Mouse (Mus musculus) adrenal gland, postnatal 25 days (tissue): ENCODE measurements around the gene Banf1. TPM values are rescaled to one million over a fixed set of nuclear protein-coding genes. Genes with fewer than 3 reads are reported as not detected.
A peak's percentile ranks its signal among the peaks of the same experiment; 100 is the strongest.
"Not testable (repeated sequence)": the region's sequence is repeated elsewhere in the genome, so short reads cannot be mapped to it uniquely, and the experiment has no call there.

Source experiments
- DNase-seq: peaks from one replicate; pipeline ENCODE4 v3.0.0; 2021; ENCODE audit warnings: mixed read lengths
- long read RNA-seq: library from polyadenylated mRNA; stranded (forward); transcript quantifications from one replicate; pipeline ENCODE4 v2.0.0, GENCODE M21; 2021
- total RNA-seq: library from RNA; stranded (reverse); gene quantifications from 2 replicates; pipeline ENCODE4 v1.2.3, GENCODE M21; 2021

The Banf1 gene
- total RNA-seq: 148 and 160 TPM in 2 replicates
- long read RNA-seq, transcript Banf1-201 (3 exons, 1,261 nt): major isoform, 68 of 96 reads
- long read RNA-seq, partial matches to known transcripts: 24 of 96 reads
- long read RNA-seq, other reads (novel, unspliced or antisense): 1 of 96 reads

DNA sequence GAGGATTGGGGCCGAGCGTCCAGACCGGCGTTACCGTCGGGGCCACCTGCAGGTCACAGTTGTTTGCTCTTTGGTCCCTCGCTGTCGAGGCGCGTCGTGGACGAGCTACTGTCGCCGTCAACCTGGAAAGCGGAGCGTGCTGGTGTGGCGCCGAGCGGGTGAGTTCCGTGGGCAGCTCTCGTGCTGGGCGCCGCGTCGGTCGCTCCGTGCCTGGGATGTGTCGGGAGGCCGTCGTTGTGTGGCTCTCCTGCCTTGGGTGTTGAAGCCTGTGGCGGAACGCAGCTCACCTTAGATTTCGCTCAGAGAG lies at the start of gene Banf1:
Gene Banf1, minus strand, starts transcription at position 116 of the 307 bp plus-strand sequence.
- DNase-seq: no peak

DNA sequence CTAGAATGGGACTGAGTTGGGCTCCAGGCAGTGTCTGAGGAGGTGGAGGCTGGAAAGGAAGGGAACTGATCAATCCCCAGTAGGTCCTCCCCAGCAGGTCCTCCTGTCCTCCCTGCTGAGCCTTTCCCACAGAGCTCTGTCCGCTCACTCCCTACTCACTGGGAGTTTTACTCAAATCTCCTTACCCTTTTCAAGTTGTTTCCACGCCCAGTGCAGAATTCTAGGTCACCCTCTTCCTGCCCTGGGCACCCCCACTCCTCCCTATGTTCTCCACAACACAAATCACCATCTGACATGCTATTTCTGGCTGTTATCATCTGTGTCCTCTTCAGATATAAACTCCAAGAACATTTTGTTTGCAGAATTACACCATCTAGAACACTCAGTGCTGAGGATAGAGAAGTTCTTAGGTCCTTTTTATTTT lies 47.6 kb upstream of the Banf1 start:
- DNase-seq: no peak

DNA sequence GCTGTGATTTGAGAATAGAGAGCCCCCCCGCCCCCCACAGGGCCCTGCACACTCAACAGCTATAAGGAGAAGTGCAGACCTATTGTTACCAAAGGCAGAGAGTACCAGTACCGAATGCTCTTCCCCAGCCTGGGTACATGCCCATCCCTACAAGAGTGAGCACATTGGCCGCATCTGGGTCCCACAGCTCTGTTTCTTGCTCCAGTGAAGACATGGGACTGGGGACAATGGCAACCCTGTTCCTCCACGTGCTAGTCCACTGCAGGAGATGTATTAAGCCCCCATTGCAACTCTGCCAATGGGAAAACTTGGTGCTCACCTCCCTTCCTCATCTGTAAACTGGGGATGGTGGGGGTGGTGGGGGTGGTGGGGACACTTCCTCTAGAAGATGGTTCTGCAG lies 46.9 kb upstream of the Banf1 start:
- DNase-seq: no peak

DNA sequence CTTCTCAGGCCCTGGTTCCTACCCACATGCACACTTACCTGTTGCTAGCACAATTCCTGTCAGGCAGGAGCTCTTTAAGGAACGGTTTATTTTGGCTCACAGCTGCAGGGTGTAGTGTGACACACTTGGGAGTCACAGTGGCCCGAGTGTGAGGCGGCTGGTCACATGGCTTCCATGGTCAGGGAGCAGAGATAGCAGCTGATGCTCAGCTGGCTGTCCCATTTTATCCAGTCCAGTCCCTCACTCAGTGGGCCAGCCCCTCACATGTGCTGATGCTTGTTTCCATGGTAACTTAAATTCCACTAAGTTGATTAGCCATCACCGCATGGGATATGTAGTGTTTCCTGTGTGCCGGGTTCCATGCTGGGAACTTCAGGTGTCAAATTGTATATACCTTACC lies 45.0 kb upstream of the Banf1 start:
- no peak for DNase-seq

DNA sequence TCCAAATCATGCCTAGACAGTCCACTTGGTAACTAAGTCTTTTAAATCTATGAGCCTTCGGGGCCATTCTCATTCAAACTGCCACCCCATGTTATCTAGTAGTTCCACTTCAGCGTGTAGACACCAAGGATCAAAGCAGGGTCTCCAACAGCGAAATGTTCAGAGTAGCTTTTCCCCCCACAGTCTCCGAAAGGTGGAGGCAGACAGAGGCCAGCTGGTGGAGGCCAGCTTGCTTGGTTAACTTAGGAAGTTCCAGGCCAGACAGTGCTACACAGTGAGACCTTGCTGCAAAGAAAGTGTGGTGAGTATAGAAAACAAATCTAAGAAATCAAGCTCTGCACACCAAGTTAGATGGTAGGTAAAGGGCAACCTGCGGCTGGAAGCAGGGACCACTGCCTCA lies 43.7 kb upstream of the Banf1 start:
- no peak for DNase-seq

DNA sequence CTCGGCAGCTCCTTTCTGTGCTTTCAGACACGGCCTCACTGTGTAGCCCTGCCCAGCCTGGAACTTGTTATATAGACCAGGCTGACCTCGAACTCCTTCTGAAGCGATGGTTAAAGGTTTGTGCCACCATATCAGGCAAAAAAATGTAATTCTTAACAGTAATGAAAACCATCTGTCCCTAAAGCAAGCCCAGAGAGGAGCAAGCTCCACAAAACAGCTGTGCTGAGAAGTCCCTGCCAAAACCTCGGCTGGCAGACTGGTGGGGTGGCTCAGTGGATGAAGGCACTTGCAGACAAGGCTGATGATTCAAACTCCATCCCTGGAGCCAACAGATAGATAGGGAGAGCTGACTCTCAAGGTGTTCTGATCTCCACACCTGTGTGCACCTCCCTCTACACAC lies 42.1 kb upstream of the Banf1 start:
- DNase-seq: no peak

DNA sequence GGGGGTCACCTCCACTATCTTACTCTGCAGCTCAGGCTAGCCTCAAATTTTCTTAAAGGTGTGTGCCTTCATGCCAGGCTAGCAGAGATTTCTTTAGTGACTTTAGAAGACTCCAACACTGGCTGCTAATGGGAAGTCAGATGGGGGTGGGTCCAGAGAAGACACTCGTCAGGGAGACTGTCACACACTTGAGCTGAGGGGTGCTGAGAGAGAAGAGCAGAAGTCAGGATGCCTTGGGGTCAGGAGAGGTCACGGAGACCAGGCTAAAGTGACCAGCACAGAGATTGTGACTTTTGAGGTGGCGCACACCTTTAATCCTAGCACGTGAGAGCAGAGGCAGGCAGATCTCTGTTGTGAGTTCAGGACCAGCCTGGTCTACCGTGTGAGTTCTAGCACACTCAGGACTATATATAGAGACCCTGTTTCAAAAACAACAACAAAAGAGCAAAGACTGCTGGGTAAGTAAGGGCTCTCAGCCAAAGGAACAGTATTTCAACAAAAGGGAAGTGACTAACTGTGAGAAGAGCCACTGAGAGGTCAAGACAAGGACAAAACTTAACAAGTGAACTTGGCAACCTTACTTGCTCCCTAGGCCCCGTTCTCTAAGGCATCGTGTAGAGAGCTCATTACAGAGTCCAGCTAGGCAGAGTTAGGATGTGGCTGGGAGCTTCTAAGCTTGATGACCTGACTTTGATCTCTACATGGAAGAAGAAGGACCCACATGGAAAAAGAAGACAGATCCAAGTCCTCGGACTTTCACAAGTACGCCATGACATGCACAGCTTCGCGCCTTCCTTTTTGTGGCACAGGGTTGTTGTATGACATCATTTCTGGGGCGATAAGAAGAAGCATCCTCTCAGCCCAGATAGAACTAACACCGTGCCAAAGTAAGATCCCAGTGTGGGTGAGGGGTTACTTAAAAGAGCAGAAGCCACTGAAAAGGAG lies 41.4 kb upstream of the Banf1 start:
- no peak for DNase-seq

DNA sequence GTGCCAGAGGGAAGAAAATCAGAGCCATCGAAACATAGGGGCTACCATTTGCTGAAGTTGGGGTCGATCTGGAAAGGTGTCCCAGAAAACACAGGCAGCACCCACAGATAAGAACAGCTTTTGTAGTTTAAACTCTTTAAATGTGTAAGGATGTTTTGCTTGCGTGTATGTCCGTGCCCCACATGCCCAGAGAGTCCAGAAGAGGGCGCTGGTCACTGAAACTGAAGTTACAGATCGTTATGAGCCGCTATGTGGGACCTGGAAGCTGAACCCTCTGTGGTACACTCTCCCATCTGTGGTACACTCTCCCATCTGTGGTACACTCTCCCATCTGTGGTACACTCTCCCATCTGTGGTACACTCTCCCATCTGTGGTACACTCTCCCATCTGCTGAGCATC lies 40.2 kb upstream of the Banf1 start:
- peak; percentile 60 for DNase-seq

DNA sequence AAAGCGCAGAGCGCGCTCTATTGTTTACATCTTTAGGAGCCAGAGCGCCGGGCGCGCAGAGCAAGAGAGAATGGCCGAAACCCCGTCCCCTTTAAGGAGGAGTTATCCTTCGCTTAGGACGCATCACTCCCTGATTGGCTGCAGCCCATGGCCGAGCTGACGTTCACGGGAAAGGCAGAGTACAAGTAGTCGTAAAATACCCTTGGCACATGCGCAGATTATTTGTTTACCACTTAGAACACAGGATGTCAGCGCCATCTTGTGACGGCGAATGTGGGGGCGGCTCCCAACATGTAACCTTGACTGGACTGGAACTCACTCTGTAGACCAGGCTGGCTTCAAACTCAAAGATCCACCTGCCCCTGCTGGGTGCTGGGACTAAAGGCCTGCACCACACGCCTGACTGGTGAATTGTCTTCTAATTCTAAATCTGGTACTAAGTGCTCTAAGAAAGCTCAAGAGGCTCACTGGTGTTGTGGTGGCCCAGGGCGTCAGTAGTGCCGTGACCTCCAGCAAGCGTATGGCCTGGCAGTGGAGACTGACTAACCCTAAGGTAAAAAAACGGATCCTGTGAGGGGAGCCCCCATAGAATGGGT lies 39.7 kb upstream of the Banf1 start:
- peak; percentile 35 for DNase-seq

DNA sequence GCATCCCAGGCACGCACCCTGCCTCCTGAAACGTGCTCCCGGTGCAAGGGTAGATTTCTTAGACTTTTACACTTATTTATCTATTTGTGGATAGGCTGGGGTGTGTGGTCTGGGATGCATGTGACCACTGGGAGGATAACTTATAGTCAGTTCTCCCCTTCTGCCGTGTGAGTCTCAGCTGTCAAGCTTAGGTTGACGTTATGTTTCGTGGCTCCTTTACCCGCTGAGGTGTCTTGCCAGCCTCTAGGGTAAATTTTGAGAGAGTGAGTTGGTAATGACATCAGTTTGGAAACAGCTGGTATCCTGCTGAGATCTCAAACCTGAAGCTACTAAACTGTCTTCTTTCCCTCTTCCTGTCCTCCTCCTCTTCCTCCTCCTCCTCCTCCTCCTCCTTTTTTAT lies 39.0 kb upstream of the Banf1 start:
- DNase-seq: no peak

DNA sequence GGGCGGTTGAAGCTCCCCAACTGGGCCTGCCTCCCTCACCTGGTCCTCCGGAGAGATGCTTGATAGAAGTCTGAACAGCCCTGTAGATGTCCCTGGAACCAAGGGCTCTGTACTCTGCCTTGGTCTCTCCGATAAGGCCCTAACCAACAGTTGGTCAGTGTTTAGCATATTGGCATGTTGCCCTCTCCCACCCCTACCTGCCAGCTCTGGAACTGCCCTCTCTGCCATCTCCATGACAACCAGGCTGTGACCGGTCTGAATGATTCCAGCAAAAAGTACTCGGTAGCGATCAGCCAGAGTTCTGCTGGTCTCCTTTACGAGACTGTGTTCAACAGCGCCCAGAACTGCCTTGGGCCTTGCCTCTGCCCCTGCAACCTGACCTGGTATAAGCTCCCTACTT lies 35.3 kb upstream of the Banf1 start, which contains the start of gene Tsga10ip:
Gene Tsga10ip, minus strand, starts transcription at position 234 of the 400 bp plus-strand sequence.
- DNase-seq: no peak

DNA sequence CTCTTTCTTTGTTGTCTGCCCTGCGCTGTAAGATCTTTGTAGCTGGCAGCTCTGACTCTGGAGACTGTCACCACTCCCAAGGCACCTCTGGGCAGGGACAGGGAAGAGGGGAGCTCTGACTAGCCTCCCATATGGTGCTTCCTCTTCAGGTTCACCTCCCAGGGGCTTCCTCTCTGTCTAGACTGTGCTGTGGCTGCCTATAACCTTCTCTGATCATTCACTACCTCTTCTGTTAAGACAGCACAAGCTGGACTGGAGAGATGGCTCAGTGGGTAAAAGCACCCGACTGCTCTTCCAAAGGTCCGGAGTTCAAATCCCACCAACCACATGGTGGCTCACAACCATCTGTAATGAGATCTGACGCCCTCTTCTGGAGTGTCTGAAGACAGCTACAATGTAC lies 34.1 kb upstream of the Banf1 start:
- DNase-seq: not testable (repeated sequence)

DNA sequence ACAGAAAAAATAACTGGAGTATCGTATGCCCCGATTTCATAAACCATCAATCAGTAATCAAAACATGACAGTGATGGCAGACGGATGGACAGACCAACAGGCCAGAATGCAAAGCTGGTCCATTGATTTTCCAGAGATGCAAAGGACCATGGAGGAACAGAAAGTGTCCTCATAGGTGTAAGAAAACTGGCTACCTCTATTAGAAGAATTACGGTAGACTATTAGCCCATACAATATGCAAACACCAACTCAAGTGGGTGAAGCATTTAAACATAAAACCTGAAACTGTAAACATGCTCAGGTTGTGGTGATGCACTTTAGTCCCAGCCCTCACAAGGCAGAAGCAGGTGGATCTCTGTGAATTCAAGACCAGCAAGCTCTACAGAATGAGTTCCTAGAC lies 28.4 kb upstream of the Banf1 start:
- DNase-seq: no peak

DNA sequence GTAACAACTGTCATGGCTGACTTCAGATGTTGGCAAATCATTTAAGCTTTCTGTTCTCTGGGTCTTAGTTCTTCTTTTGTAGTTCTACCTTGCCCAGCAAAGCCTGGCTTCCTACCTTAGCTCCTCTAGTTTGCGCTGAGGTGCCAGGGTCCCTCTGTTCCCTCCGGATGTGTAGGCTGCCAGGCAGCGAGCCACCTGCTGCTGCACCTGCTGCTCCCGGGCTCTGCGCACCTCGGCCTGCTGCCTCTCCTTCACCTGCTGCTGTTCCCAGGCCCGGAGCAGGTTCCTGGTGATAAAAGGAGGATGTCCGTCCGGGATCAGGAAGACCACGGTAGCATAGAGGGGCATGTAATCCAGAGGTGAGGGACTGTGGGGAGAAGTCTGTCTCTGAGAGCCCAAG lies 27.2 kb upstream of the Banf1 start:
- no peak for DNase-seq

DNA sequence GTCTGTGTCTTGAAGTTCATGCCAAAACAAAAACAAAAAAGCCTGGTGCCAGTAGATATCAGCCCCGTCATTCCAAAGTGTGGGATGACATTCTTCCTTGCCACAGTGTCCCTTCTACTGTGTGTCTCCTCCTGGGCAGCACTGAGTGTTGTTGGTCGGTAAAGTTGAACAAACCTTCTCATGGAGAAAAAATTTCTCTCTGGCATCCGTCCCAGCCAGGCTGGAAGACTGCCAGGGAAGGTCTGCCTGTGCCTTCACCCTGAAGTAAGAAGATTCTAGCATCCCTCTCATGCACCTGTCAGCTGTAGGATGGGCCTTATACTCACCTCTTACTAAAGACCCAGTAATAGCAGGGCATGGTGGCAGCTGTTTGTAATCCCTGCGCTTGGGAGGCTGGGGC lies 25.9 kb upstream of the Banf1 start:
- peak; percentile 88 for DNase-seq

DNA sequence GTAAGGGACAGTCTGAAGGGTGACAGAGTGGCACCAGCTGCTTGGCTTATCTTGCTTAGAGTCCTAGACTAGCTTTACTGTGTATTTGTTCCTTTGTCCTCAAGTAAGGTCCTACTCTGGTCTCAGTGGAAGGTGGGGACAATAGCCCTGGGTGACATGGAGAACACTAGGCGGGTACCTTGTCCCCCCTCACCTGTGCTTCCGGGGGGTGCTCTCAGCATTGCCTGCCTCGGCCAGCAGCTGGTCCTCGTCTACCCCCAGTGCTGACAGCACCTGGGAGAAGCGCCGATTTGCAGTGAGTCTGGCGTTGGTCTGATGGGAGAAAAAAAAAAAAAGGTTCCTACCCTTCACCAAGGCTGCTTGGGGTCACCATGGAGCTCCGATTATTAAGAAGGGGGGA lies 23.4 kb upstream of the Banf1 start:
- DNase-seq: no peak

DNA sequence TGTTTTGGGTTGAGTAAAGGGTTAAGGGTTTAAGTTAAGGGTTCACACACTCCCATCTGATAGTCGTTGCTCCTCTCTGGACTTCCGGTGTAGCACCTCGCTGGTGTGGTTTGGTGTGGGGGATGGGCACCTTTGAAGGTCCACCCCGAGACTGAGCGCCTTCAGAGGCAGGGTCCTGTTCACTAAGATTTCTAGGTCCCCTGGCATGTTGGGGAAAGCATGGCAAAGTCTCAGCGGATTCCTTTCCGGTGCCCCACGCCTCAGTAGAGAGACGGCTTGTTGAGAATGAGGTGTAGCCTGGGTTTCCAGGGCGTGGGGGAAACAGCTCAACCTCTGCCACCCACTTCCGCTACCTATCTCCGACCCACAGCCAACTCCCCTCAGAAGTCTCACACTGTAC lies 22.7 kb upstream of the Banf1 start:
- DNase-seq: no peak

DNA sequence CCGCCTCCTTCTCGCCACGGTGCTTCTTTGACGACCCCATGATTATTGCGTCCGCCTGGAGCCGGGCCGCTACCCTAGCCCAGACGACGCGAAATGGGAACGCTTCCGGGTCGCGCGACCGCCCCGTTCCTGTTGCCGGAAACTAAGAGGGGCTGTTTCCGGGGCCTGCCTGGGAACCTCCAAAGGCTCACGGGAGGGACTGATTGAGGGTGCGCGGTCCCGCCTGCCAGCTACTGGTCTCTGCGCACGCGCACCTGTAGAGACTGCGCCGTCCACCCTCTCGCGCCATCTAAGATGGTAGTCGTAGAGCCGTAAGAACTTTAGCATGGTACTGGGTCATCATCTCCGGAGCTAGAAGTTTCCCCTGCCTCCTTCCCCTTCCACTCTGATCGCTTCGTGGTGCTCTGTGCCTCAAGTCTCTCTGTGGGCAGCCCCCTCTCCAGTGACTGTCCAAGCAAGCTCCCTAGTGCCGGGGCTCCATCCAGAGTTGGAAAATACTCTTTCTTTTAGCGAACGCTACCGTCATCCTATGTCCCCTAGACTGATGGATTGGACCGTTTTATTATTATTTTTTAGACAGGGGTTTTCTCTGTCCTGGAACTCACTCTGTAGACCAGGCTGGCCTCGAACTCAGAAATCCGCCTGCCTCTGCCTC lies 21.7 kb upstream of the Banf1 start, which contains the start of gene Sart1:
Gene Sart1, minus strand, starts transcription at position 116 of the 655 bp plus-strand sequence.
- DNase-seq: peak; percentile 96

DNA sequence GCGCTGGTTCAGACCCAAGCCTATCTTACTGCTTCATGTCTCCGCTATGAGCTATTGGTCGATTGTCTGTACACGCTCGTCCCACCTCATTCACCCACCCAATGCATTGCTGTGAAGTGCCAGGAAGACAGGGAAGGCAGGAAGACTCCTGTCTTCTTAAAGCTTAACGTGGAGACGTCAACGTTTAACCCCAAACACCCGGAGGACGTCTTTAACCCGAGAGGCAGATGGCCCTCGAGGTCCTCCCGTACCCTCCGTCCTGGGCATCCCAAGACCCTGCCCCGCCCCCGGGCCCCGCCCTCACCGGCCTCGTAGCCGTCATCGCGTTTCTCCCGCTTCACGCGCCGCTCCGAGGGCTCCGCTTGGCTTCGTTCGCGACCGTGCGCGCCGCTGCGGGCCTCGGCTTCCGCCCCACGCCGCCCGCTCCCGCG lies 21.1 kb upstream of the Banf1 start:
- peak; percentile 52 for DNase-seq

DNA sequence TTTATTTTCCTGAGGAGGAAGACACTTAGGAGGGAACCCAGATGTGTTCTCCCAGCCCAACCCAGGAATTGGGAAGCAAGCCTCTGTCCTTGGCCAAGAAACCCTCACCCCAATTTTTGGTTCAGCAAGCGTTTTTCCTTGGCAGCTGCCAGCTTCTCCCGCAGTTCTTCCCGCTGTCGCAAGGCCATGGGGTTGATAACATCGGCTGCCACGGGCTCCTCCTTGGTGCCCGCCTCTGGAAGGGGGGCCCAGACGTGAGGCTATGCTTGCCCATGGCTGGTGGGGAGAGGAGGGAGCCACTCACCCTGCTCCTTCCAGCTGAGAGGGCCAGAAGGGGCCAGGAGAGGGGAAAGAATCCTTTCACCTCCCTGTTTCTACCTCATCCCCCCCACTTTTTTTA lies 17.7 kb upstream of the Banf1 start:
- no peak for DNase-seq

DNA sequence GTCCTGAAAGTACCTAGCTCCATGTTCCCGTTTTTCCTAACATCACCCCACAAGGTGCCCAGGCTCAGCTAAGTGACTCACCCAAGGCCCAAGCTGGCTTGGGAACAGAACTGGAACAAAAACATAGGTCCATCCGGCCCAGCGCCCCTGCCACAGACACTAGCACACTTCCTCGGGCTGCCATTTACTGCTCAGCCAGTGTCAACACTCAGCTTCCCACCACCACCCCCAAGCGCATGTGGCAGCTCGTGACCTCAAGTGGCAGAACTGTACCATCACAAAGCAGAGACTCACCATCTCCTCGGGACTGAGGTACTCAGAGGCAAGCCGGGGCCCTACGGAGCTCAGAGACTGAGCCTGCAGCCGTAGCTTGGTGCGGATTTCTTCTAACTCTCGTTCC lies 16.4 kb upstream of the Banf1 start:
- no peak for DNase-seq

DNA sequence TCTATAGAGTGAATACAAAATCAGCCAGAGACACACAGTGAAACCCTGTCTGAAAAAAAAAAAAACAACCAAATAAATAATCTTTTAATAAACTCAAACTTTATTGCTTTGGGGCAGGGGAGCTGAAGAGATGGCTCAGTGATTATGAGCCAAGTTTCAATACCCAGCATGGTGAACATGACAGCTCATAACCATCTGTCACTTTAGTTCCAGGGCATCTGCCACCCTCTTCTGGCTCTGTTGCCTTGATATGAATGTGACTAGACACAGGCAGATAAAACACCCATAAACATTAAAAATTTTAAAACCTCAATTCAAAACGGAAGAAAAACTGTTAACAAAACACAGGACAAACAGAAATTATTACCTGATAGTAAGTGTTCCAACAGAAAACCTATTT lies 10.5 kb upstream of the Banf1 start:
- no peak for DNase-seq

DNA sequence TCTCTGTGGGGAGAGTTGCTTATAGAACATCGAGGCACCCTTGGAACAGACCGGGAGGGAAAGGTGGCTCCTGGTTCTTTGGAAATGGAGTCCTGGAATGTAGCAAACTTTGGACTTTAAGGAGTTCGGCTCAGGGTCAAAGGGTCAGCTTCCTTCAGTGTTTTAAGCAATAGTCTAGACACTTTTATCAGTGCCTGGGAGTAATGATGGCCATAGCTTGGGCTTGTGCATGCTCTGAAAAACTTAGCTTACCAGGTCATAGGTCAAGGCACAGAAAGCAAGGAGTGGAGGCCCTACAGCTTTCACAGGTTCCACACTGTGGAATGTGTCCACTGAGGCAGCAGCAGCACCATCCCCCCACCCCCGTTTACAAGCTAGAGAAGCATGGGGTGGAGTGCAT lies 7.8 kb upstream of the Banf1 start:
- no peak for DNase-seq
